Mouse (Mus musculus): ENCODE data around the gene Sp4. TPM values are rescaled to one million over a fixed set of nuclear protein-coding genes. Genes with fewer than 3 reads are reported as not detected.
A peak's percentile ranks its signal among the peaks of the same experiment; 100 is the strongest.

Sp4 gene
- polyA plus RNA-seq, 1 experiment from 2014 or later: 29.0 TPM

DNA sequence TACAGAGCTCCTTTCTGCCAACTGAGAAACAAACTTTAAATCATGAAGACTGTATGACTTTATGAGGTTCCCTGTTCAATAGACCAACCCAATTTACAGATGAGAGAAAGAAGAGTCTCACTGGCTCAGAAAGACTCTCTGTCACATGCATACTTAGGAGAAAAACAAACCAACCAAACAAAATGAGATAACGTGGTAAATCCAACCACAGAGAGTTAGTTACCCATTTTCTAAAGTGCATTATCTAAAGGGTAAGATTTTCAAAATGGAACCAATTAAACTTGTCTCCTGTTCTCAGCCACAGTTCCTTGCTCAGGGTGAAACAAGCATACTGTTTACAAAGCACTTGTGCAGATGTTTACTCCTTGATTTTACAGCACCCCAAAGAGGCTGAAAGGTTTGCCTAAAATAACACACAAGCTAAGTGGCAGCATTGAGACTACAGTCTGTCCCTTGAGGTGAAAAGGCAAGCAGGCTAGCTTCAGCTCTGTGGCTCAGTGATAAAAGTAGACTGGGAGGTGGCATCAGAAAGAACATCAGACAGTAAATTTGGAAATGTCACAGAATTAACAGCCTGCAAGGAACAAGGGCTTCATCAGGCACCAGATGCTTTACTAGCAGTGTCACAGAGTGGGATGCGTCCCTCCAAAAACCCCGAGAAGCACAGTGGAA lies 12.7 kb upstream of the Sp4 start:
- Histone ChIP-seq H3K27me3 (ENCODE audit: control insufficient read depth, insufficient read depth, low read length) (no peaks in the 10 kb centered on the region), H3K9me3 (ENCODE audit: control insufficient read depth, low read length) (no peaks in the 10 kb centered on the region), H3K27ac (ENCODE audit: low read depth, low read length) (no peak overlapping the region), H3K4me2 (ENCODE audit: low read depth, low read length) (no peak overlapping the region), H3K4me1 (ENCODE audit: control insufficient read depth, insufficient read depth, low read length) (no peaks in the 10 kb centered on the region), H3K4me3 (ENCODE audit: low read depth, low read length) (no peak overlapping the region), H3K9ac (replicated peaks; ENCODE audit: low read depth, low read length) (no peak overlapping the region), H3K36me3 (ENCODE audit: control insufficient read depth, insufficient read depth, low read length) (no peaks in the 10 kb centered on the region)
- WGBS: 69% methylated on average over 3 of the region's 3 CpGs
- no peak for ATAC-seq (ENCODE audit: low read depth)

DNA sequence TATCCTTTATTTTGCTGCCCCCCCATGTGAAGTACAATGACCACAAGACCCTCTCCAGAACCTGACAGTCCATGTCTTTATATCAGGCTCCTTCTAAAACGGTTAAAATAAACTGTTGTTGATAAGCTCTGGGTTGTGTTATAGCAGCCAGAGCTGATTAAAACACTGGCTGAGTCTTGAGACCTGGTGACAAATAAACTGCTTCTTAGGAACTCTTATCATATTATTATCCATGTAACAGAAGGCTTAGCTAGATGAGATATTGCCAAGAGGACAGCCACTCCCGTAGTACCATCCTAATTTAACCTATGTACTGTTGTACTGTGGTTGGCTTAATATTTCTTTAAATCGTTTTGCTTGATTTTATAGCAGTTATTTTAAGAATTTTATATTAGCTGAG lies 2.3 kb upstream of the Sp4 start:
- Histone ChIP-seq H3K9me3 (ENCODE audit: control insufficient read depth, low read length) (no peaks in the 10 kb centered on the region), H3K4me2 (ENCODE audit: low read depth, low read length) (no peak overlapping the region), H3K9ac (replicated peaks; ENCODE audit: low read depth, low read length) (no peak overlapping the region), H3K27ac (ENCODE audit: low read depth, low read length) (no peak overlapping the region), H3K36me3 (ENCODE audit: control insufficient read depth, insufficient read depth, low read length) (no peaks in the 10 kb centered on the region), H3K4me1 (ENCODE audit: control insufficient read depth, insufficient read depth, low read length) (peaks cover 19% of the 10 kb centered on the region), H3K4me3 (ENCODE audit: low read depth, low read length) (no peak overlapping the region), H3K27me3 (ENCODE audit: control insufficient read depth, insufficient read depth, low read length) (no peaks in the 10 kb centered on the region)
- 92% methylated on average over 3 of the region's 3 CpGs for whole genome bisulfite sequencing
- no peak for ATAC-seq (ENCODE audit: low read depth)

GRCm38 (mm10) chr12:118303066-118303465 lies 1.8 kb upstream of the Sp4 start:
- Histone ChIP-seq H3K4me1 (ENCODE audit: control insufficient read depth, insufficient read depth, low read length) (peaks cover 22% of the 10 kb centered on the region), H3K36me3 (ENCODE audit: control insufficient read depth, insufficient read depth, low read length) (no peaks in the 10 kb centered on the region), H3K27ac (ENCODE audit: low read depth, low read length) (no peak overlapping the region), H3K27me3 (ENCODE audit: control insufficient read depth, insufficient read depth, low read length) (no peaks in the 10 kb centered on the region), H3K4me3 (ENCODE audit: low read depth, low read length) (peak overlapping the region; percentile 85; the same call in 1 of the 2 replicates), H3K9ac (replicated peaks; ENCODE audit: low read depth, low read length) (no peak overlapping the region), H3K4me2 (ENCODE audit: low read depth, low read length) (peak overlapping the region; percentile 71), H3K9me3 (ENCODE audit: control insufficient read depth, low read length) (no peaks in the 10 kb centered on the region)
- WGBS: 94% methylated on average over 5 of the region's 5 CpGs
- ATAC-seq (ENCODE audit: low read depth): no peak

DNA sequence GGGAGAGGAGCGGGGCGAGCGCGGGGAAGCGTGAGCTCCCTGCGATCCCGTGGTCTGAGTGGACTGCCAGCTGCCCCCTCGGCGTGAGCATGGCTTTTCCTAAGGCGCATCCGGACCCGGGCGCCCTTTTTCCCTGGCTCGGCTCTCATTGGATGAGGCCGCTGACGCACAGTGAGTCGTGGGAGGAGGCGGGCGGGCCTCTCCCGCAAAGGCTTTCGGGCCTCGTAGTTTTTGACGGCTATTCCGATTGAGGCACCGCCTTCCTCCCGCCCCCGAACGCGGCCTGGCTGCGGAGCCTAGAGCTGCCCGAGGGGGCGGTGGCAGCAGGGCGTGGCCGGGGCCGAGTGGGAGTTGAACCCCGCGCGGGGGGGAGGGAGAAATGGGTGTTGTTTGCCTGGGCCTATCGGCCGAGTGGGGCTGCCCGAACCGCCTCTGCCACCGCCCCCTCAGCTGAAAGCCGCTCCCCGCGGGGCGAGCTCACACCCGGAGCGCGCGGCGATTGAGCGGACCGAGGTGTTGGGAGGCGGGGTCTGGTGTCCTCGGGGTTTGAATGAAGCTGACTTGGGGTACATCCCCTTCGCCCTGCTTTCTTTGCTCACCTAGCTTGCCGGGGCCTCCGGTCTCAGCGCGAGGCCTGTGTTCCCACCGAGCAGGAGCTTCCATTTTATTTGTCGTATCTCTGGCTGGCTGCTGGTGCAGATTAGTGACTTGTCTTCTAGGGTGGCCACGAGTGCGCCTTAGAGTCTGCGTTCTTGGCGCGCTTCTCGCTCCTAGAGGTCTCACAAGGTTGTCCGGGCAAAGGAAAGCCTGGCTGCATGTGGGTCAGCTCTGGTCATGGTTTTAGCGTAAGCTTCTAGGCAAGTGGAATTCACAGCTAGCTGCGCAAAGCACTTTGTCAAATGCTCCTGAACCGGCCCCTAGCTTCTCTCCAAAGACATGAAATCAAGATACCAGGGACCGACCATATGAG lies 911 bp upstream of the Sp4 start:
- H3K9me3 ChIP-seq (ENCODE audit: control insufficient read depth, low read length): no peaks in the 10 kb centered on the region
- peak overlapping the region; percentile 96 for H3K27ac ChIP-seq (ENCODE audit: low read depth, low read length)
- peak; percentile 92 for ATAC-seq (ENCODE audit: low read depth)
- H3K27me3 ChIP-seq (ENCODE audit: control insufficient read depth, insufficient read depth, low read length): no peaks in the 10 kb centered on the region
- H3K36me3 ChIP-seq (ENCODE audit: control insufficient read depth, insufficient read depth, low read length): no peaks in the 10 kb centered on the region
- H3K4me3 ChIP-seq (ENCODE audit: low read depth, low read length): peak overlapping the region; percentile 85
- WGBS: under 1% methylated on average over 69 of the region's 74 CpGs
- peaks cover 22% of the 10 kb centered on the region for H3K4me1 ChIP-seq (ENCODE audit: control insufficient read depth, insufficient read depth, low read length)
- H3K4me2 ChIP-seq (ENCODE audit: low read depth, low read length): peak overlapping the region; percentile 71
- H3K9ac ChIP-seq (replicated peaks; ENCODE audit: low read depth, low read length): peak overlapping the region; percentile 78

DNA sequence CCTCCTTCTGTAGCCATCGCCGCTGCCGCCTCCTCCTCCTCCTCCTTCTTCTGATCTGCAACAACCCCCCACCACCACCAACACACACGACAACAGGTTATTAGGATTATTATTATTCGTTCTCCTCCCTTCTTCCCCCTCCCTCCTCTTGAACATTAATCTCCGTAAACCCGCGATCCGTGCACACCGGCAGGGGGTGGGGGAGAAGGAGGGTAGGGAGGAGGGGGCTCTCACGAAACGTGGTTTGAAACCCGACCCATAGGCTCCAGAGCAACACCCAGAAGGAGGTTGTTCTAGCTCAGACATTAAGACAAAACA lies 527 bp downstream of the Sp4 start:
- H3K9me3 ChIP-seq (ENCODE audit: control insufficient read depth, low read length): no peaks in the 10 kb centered on the region
- H3K27ac ChIP-seq (ENCODE audit: low read depth, low read length): peak overlapping the region; percentile 96
- H3K36me3 ChIP-seq (ENCODE audit: control insufficient read depth, insufficient read depth, low read length): no peaks in the 10 kb centered on the region
- peak overlapping the region; percentile 78 for H3K9ac ChIP-seq (replicated peaks; ENCODE audit: low read depth, low read length)
- ATAC-seq (ENCODE audit: low read depth): no peak
- WGBS: 0% methylated on average over 13 of the region's 13 CpGs
- peaks cover 30% of the 10 kb centered on the region for H3K4me1 ChIP-seq (ENCODE audit: control insufficient read depth, insufficient read depth, low read length)
- no peaks in the 10 kb centered on the region for H3K27me3 ChIP-seq (ENCODE audit: control insufficient read depth, insufficient read depth, low read length)
- peak overlapping the region; percentile 85 for H3K4me3 ChIP-seq (ENCODE audit: low read depth, low read length)
- peak overlapping the region; percentile 51 for H3K4me2 ChIP-seq (ENCODE audit: low read depth, low read length)

GRCm38 (mm10) chr12:118299956-118300355 lies 1.3 kb downstream of the Sp4 start:
- no peaks in the 10 kb centered on the region for H3K36me3 ChIP-seq (ENCODE audit: control insufficient read depth, insufficient read depth, low read length)
- WGBS: 32% methylated on average over 6 of the region's 6 CpGs
- H3K4me1 ChIP-seq (ENCODE audit: control insufficient read depth, insufficient read depth, low read length): peaks cover 30% of the 10 kb centered on the region
- H3K4me2 ChIP-seq (ENCODE audit: low read depth, low read length): peak overlapping the region; percentile 42
- H3K9ac ChIP-seq (replicated peaks; ENCODE audit: low read depth, low read length): no peak overlapping the region
- ATAC-seq (ENCODE audit: low read depth): no peak
- H3K4me3 ChIP-seq (ENCODE audit: low read depth, low read length): peak overlapping the region; percentile 85; the same call in 1 of the 2 replicates
- no peaks in the 10 kb centered on the region for H3K27me3 ChIP-seq (ENCODE audit: control insufficient read depth, insufficient read depth, low read length)
- no peak overlapping the region for H3K27ac ChIP-seq (ENCODE audit: low read depth, low read length)
- no peaks in the 10 kb centered on the region for H3K9me3 ChIP-seq (ENCODE audit: control insufficient read depth, low read length)

DNA sequence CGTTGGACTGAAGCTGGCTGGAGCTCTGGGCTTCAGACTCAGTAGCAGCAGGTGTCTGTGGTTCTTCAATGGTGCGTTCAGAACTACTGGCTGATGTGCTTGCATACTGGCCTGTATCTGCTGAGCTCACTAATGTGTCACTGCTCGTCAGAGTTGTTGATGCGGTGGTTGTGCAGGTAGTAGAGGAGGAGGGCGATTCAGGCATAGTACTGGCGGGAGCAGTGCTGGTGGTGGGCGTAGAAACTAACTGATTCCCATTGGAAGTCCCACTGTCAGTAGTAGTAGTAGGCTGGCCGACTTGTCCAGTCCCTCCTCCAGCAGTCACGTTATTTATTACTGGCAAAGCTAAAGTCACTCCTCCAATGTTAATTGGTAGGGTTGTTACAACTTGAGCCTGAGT lies 2.1 kb downstream of the Sp4 start:
- WGBS: 62% methylated on average over 9 of the region's 9 CpGs
- peaks cover 30% of the 10 kb centered on the region for H3K4me1 ChIP-seq (ENCODE audit: control insufficient read depth, insufficient read depth, low read length)
- no peaks in the 10 kb centered on the region for H3K27me3 ChIP-seq (ENCODE audit: control insufficient read depth, insufficient read depth, low read length)
- H3K9ac ChIP-seq (replicated peaks; ENCODE audit: low read depth, low read length): no peak overlapping the region
- H3K27ac ChIP-seq (ENCODE audit: low read depth, low read length): no peak overlapping the region
- H3K4me3 ChIP-seq (ENCODE audit: low read depth, low read length): no peak overlapping the region
- H3K4me2 ChIP-seq (ENCODE audit: low read depth, low read length): peak overlapping the region; percentile 42; the same call in 1 of the 2 replicates
- H3K36me3 ChIP-seq (ENCODE audit: control insufficient read depth, insufficient read depth, low read length): no peaks in the 10 kb centered on the region
- no peak for ATAC-seq (ENCODE audit: low read depth)
- H3K9me3 ChIP-seq (ENCODE audit: control insufficient read depth, low read length): no peaks in the 10 kb centered on the region

DNA sequence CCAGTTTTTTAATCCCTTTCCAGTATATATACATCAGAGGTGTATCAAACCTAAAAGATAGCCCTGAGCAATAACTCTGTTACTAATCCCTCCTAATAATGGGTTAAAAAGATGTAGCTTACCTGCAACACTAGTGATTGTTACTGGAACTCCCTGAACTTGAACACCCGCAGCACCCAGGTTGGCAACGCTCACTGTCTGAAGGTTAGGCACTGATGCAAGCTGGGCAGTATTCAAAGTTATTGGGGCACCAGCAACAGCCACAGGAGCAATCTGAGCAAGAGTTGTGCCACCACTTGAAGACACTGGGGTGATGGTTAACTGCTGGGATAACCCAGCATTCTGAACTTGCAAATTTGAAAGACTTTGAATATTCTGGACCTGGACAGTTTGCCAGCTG lies 2.7 kb downstream of the Sp4 start:
- Histone ChIP-seq H3K9me3 (ENCODE audit: control insufficient read depth, low read length) (no peaks in the 10 kb centered on the region), H3K36me3 (ENCODE audit: control insufficient read depth, insufficient read depth, low read length) (no peaks in the 10 kb centered on the region), H3K27me3 (ENCODE audit: control insufficient read depth, insufficient read depth, low read length) (no peaks in the 10 kb centered on the region), H3K4me2 (ENCODE audit: low read depth, low read length) (peak overlapping the region; percentile 42), H3K27ac (ENCODE audit: low read depth, low read length) (no peak overlapping the region), H3K9ac (replicated peaks; ENCODE audit: low read depth, low read length) (no peak overlapping the region), H3K4me3 (ENCODE audit: low read depth, low read length) (peak overlapping the region; percentile 1; the same call in 1 of the 2 replicates), H3K4me1 (ENCODE audit: control insufficient read depth, insufficient read depth, low read length) (peaks cover 30% of the 10 kb centered on the region)
- 88% methylated on average over 2 of the region's 2 CpGs for WGBS
- ATAC-seq (ENCODE audit: low read depth): no peak

DNA sequence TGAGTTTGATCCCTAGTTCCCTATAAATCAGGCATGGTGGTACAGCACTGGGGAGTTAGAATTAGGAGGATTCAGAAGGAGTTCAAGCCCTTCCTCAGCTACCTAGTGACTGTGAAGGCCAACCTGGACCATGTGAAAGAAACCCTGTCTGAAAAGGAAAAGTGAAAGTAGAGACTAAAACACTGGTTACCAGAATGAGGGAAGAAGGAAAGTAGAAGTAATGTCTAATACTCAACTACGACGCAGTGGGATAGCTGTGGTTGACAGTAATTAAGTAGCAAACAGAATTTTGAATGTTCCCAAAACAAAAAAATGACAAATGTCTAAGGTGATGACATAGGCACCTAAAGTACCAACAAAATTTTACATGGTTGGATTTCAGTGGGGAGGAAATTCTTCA lies 5.0 kb downstream of the Sp4 start:
- Histone ChIP-seq H3K27me3 (ENCODE audit: control insufficient read depth, insufficient read depth, low read length) (no peaks in the 10 kb centered on the region), H3K4me1 (ENCODE audit: control insufficient read depth, insufficient read depth, low read length) (peaks cover 27% of the 10 kb centered on the region), H3K4me2 (ENCODE audit: low read depth, low read length) (peak overlapping the region; percentile 16; the same call in 1 of the 2 replicates), H3K4me3 (ENCODE audit: low read depth, low read length) (no peak overlapping the region), H3K9me3 (ENCODE audit: control insufficient read depth, low read length) (no peaks in the 10 kb centered on the region), H3K9ac (replicated peaks; ENCODE audit: low read depth, low read length) (no peak overlapping the region), H3K36me3 (ENCODE audit: control insufficient read depth, insufficient read depth, low read length) (no peaks in the 10 kb centered on the region), H3K27ac (ENCODE audit: low read depth, low read length) (no peak overlapping the region)
- 98% methylated on average over 2 of the region's 2 CpGs for WGBS
- no peak for ATAC-seq (ENCODE audit: low read depth)

Data from neural tube, embryonic 14.5 days (tissue).